9 mouse cellular contexts compared by ENCODE assay signal in genomic region chr8:13675524-13675923, GRCm38 (mm10). TPM values are rescaled to one million over a fixed set of nuclear protein-coding genes. Genes with fewer than 3 reads are reported as not detected.
DNase-seq lines count a peak whose midpoint lies in the region; ATAC-seq and TF ChIP-seq lines count a peak whose summit lies in the region.
"Had no signal": no experiment of that assay in that cellular context is flagged by ENCODE, and none has a peak within 500 bp of the region (broad histone marks: within the 10 kb centered on the region; RNA-seq: fewer than 3 reads in every experiment).

No protein-coding gene starts in this region.

- peak overlapping the region; percentile 85; the same call in 1 of the 2 replicates for H3K27ac ChIP-seq in heart, embryonic 16.5 days (ENCODE audit: low read length)
- H3K27ac ChIP-seq in bone marrow, adult 2 months (ENCODE audit: control insufficient read depth, insufficient read depth, low read depth, low read length, poor library complexity): peak overlapping the region; percentile 95
- H3K27ac ChIP-seq in forebrain, postnatal 0 days (ENCODE audit: low read depth, low read length): peak overlapping the region; percentile 95
- no peak overlapping the region for H3K27ac ChIP-seq in midbrain, embryonic 11.5 days (ENCODE audit: low read depth, low read length)

- H3K36me3 ChIP-seq in heart, embryonic 16.5 days (ENCODE audit: control insufficient read depth, insufficient read depth): no peaks in the 10 kb centered on the region
- H3K36me3 ChIP-seq in forebrain, postnatal 0 days (ENCODE audit: insufficient read depth): no peaks in the 10 kb centered on the region
- H3K36me3 ChIP-seq in midbrain, embryonic 11.5 days (ENCODE audit: control insufficient read depth, insufficient read depth, low read length): no peaks in the 10 kb centered on the region

- peak overlapping the region; percentile 82 for H3K9ac ChIP-seq in heart, embryonic 16.5 days (ENCODE audit: low read length)
- H3K9ac ChIP-seq in forebrain, postnatal 0 days: peak overlapping the region; percentile 93
- peak overlapping the region; percentile 73; the same call in 1 of the 2 replicates for H3K9ac ChIP-seq in midbrain, embryonic 11.5 days (ENCODE audit: low read length)

- peaks cover 56% of the 10 kb centered on the region for H3K4me1 ChIP-seq in heart, embryonic 16.5 days (ENCODE audit: control insufficient read depth, insufficient read depth, low read length)
- H3K4me1 ChIP-seq in bone marrow, adult 2 months (ENCODE audit: control insufficient read depth, insufficient read depth, low read length): peaks cover 15% of the 10 kb centered on the region
- peaks cover 16% of the 10 kb centered on the region for H3K4me1 ChIP-seq in forebrain, postnatal 0 days (ENCODE audit: insufficient read depth)
- H3K4me1 ChIP-seq in midbrain, embryonic 11.5 days (ENCODE audit: control insufficient read depth, insufficient read depth, low read length): peaks cover 11% of the 10 kb centered on the region

- TF ChIP-seq POLR2A in bone marrow, adult 2 months (IDR thresholded peaks at IDR 0.05; ENCODE audit: borderline replicate concordance, control insufficient read depth, low read depth, low read length): no peak

- H3K4me2 ChIP-seq in heart, embryonic 16.5 days (ENCODE audit: low read depth, low read length): peak overlapping the region; percentile 75
- H3K4me2 ChIP-seq in forebrain, postnatal 0 days (ENCODE audit: low read depth): peak overlapping the region; percentile 57
- H3K4me2 ChIP-seq in midbrain, embryonic 11.5 days: peak overlapping the region; percentile 92

- no peak for DNase-seq in heart, adult 9 months (ENCODE audit: low spot score in 2 of 2)
- no peak for DNase-seq in forebrain, postnatal 0 days
- DNase-seq in midbrain, embryonic 11.5 days (ENCODE audit: low spot score, missing footprints): no peak
- DNase-seq in spleen, postnatal 4 days (ENCODE audit: low spot score in 2 of 2): no peak
- DNase-seq in adrenal gland, adult (ENCODE audit: inconsistent age in 2 of 2, low spot score in 1 of 2): no peak
- no peak for DNase-seq in layer of hippocampus, adult 9-10 months (ENCODE audit: low spot score)

- peak overlapping the region; percentile 79 for H3K4me3 ChIP-seq in heart, embryonic 16.5 days (ENCODE audit: low read length)
- H3K4me3 ChIP-seq in bone marrow, adult 2 months (replicated peaks; ENCODE audit: control insufficient read depth, low read depth, low read length): peak overlapping the region; percentile 91
- H3K4me3 ChIP-seq in forebrain, postnatal 0 days (ENCODE audit: low read depth, low read length): peak overlapping the region; percentile 90
- peak overlapping the region; percentile 72 for H3K4me3 ChIP-seq in midbrain, embryonic 11.5 days (ENCODE audit: low read depth, low read length)

- no peaks in the 10 kb centered on the region for H3K27me3 ChIP-seq in heart, embryonic 16.5 days (ENCODE audit: control insufficient read depth, insufficient read depth, low read length)
- no peaks in the 10 kb centered on the region for H3K27me3 ChIP-seq in forebrain, postnatal 0 days (ENCODE audit: insufficient read depth, low read length)
- 0 out of 2 replicates have a peak, but pooled peaks cover 2% of the 10 kb centered on the region for H3K27me3 ChIP-seq in midbrain, embryonic 11.5 days (ENCODE audit: control insufficient read depth, insufficient read depth, low read length)
- H3K27me3 ChIP-seq: Patski had no signal

- H3K9me3 ChIP-seq in heart, embryonic 16.5 days (replicated peaks; ENCODE audit: control insufficient read depth, low read length): no peaks in the 10 kb centered on the region
- no peaks in the 10 kb centered on the region for H3K9me3 ChIP-seq in forebrain, postnatal 0 days (ENCODE audit: low read length)
- H3K9me3 ChIP-seq in midbrain, embryonic 11.5 days (ENCODE audit: control insufficient read depth, low read length): no peaks in the 10 kb centered on the region

- TF ChIP-seq CTCF in bone marrow, adult 2 months (IDR thresholded peaks at IDR 0.05; ENCODE audit: control insufficient read depth, insufficient read depth, low read length): no peak
- no peak for TF ChIP-seq CTCF in forebrain, postnatal 0 days (IDR thresholded peaks at IDR 0.05; ENCODE audit: low read depth)

- ATAC-seq in heart, embryonic 16.5 days (replicated peaks; ENCODE audit: extremely low read depth, insufficient read depth, low FRiP score): no peak
- no peak for ATAC-seq in forebrain, postnatal 0 days
- ATAC-seq in midbrain, embryonic 11.5 days (ENCODE audit: low FRiP score): no peak

- 26% methylated on average over 8 of the region's 8 CpGs for WGBS in heart, embryonic 16.5 days
- WGBS in bone marrow, adult 2 months: 8% methylated on average over 8 of the region's 8 CpGs
- WGBS in forebrain, postnatal 0 days: 46% methylated on average over 8 of the region's 8 CpGs
- WGBS in midbrain, embryonic 11.5 days: 52% methylated on average over 8 of the region's 8 CpGs

RNA-seq across cellular contexts. Expression of gene Rasa3, which starts 1.9 kb away (rescaled TPM):
- polyA plus RNA-seq in heart, embryonic 16.5 days (2015; fragmentation: Nextera tagmentation; extraction: Ambion mirVana): 26.9 and 27.4 TPM in 2 replicates
- polyA plus RNA-seq in bone marrow, adult 2 months (2011; ENCODE audit: insufficient read depth, insufficient read length, low replicate concordance, missing spikeins): 61.8 and 136 TPM in 2 replicates
- 49.7 and 51.3 TPM in 2 replicates for total RNA-seq in forebrain, postnatal 0 days (2014; rRNA removed)
- 16.6 and 24.3 TPM in 2 replicates for polyA plus RNA-seq in forebrain, postnatal 0 days (2015; fragmentation: Nextera tagmentation; extraction: Ambion mirVana)
- 19.8 and 20.7 TPM in 2 replicates for polyA plus RNA-seq in midbrain, embryonic 11.5 days (2014; fragmentation: Nextera tagmentation; extraction: Ambion mirVana)

RNA-seq across cellular contexts. Expression of gene Cfap97d2, which starts 30.2 kb away (rescaled TPM):
- 0.20 TPM in 1 of 2 replicates, not detected in the other for polyA plus RNA-seq in heart, embryonic 16.5 days (2015; fragmentation: Nextera tagmentation; extraction: Ambion mirVana)
- 2.8 TPM in 1 of 2 replicates, not detected in the other for polyA plus RNA-seq in bone marrow, adult 2 months (2011; ENCODE audit: insufficient read depth, insufficient read length, low replicate concordance, missing spikeins)
- 0.77 and 1.6 TPM in 2 replicates for total RNA-seq in forebrain, postnatal 0 days (2014; rRNA removed)
- 0.73 and 1.7 TPM in 2 replicates for polyA plus RNA-seq in forebrain, postnatal 0 days (2015; fragmentation: Nextera tagmentation; extraction: Ambion mirVana)
- polyA plus RNA-seq in midbrain, embryonic 11.5 days (2014; fragmentation: Nextera tagmentation; extraction: Ambion mirVana): 0.90 and 1.5 TPM in 2 replicates
- polyA plus RNA-seq: Patski had no signal
